Mouse (Mus musculus): ENCODE results near the gene Satb2.

The Satb2 gene

DNA sequence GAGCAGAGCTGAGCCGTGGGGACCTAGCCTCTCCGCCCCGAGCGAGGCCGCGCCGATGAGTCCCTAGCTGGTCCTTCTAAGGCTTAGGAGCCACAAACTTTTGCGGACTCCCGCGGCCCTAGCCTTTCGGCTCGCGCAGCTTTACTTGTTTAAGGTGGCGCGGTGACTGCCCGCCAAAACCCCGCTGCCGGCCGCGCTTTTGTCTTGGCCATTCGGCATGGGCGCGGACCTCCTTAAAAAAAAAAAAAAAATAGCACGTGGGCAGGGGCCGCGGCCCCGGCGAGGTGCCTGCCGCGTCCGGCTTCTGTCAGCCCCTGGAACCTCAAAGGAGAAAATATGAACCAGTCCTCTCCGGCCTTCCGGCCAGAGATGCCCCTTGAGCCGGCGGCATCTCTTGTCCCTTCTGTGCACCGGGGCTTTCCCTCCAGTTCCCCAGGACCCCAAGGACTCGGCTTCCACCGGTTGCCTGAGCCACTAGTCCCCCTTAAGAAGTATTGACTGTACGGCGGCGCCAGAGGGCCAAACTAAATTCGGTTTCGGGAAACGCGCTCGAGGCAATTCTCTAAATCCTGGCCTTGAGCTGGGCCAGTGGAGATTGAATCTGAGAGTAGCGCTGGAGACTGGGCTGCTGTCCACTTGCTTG lies 5.4 kb downstream of the Satb2 start:
- peak; percentile 98 for DNase-seq (ENCODE audit: low spot score)

DNA sequence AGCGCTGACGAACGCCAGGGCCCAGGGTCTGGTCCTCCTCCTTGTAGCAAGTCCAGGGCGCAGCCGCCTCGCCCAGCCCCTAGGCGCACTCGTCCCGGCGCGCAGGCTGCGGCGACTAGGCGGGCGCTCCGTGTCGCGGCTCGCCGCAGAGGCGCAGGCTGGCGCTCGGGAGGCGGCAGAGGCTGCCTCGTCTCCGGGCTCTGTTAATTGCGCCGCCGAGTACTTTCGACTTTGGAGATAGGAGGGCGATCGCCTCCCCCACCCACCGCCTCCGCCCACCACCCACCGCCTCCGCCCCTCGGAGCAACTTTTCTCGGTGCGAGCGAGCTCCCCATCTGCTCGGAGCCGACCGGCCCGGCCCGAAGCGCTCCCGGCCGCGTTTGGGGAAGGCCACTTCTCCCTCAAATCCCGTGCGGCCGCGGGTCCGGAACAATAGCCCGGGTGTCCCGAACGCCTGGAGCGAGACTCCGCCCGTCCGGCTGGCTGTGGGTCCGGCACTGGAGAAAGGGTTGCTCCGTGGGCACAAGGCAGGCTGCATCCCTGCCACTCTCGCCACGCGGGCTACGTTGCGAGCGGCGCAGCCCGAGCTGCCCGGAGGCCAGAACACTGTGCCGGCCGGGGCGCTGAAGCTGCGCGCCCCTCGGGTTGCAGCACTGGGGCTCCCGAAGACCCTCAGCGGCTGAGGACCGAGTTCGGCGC lies 6.0 kb downstream of the Satb2 start:
- DNase-seq (ENCODE audit: low spot score) = peak; percentile 75

DNA sequence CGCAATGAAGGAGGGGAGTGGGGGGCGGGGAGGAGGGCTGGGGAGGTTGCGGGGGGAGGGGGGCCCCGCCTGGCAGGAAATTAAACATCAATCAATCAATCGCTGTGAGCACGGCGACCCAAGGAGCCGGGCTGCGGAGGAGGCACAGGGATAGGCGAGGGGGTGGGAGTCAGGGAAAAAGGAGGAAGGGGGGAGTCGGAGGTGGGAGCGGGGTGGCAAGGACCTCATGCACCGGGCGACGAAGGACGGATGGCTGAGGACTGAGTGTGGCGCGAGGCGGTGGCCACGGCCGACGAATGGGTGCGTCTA lies 6.6 kb downstream of the Satb2 start:
- no peak for DNase-seq (ENCODE audit: low spot score)

DNA sequence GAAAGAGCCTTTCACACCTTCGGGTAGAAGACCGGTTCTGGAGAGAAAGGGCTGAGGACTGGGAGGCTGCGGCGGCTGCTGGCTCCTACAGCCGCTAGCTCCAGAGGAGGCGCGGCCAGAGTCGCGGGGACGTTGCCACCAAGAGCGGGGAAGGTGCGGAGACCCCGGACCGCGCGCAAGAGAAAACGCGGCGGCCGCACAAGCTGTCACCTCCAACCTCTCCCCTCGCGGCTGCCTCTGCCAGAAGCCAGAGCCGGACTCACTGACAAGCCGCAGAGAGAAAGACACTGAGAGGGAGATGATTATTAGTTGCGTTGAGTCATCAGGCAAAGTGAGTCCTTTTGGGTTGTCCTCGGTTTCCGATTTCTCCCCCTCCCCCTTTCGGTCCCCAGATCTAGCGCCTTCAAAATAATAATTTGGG lies 7.0 kb downstream of the Satb2 start:
- DNase-seq (ENCODE audit: low spot score) = peak; percentile 66

DNA sequence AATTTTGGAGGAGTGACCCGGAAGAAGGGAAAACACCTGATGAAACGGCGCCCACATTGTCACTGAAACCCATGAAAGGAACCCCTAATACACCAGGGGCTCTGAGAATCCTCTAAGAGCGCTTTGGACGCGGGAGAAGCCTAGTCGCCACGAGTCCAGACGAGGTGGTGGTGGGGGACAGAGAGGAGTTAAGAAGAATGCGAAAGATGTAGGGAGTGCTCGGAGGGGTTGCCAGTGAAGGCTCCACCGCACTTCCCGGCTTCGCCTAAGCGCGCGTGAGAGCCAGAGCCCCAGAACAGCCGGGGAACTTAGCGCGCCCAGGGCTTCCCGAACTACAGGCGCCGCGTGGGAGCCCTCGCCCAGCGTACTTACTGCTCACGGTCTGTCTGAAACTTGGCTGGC lies 7.7 kb downstream of the Satb2 start:
- DNase-seq (ENCODE audit: low spot score) = peak; percentile 59

DNA sequence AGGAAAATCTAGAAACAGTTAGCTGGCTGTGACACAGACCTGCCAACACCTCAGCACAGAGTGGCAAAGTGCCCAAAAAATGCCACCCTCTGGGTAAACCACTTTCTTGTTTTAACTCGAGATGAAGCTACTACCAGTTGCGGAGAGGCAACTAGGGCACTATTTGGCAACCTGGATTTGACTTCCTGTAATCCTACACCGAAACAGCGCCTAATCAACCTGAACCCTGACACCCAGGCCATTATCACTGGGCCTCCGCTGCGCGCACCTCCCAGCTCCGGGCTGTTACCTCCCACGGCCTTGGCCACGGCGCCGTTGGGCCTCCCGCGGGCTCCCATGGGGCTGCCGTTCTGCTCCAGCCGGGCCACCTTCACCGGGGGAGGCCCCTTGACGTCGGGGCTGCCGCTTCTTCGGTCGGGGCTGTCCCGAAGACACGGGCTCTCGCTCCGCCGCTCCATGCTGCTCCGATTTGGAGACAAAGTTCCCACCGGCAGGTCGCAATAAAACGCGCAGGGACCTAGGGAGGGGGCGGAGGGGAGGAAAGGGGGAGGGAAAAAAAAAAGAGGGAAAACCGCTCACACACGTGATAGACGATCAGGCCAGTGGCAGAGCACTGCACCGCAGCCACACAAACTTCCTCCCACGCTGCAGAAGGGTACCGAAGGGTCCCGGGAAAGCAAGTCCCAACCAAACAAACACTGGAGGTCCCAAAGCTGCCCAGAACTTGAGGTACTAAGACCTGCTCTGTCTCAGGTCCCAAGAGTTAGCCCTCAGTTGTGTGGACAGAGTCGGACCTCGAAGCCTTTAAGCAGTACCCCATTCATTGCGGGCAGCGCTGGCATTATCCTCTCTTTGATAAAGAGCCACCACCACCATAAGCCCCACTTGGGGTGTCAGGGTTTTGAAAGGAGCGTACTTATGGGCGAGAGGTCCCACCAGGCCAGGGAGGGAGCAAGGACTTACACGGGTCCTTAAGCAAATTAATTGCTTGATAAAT lies 8.8 kb downstream of the Satb2 start:
- peak; percentile 46 for DNase-seq (ENCODE audit: low spot score)

DNA sequence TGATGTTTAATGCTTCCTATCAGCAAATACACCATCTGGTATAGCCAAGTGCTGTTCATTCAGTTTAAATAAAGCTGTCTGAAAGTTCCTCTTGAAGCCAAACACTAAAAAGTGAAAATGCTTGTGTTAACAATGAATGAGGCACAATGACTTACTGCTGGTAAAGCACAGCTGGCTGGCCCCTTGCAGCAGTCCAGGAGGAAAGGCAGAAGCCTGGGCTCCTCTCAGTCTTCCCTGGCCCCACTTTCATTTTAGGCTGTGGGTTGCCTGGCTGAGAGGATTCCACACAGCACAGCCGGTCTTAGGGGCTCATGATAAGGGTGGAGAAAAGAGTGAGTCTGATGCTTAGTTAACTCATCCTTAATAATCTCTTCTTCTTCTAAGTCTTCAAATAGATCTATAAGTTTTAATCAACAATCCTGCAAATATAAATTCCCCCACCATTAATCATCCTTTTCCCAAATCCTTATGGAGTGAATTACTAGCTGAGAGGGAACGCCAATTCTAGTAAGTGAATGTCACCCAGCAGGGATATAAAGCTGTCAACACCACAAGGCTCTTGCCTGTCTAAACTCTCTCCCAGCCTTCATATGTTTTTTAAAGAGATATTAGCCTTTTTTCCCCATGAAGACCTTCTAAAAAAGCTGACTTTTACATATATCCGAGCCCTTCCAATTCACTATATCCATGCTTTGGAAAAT lies 12.4 kb downstream of the Satb2 start:
- peak; percentile 33 for DNase-seq (ENCODE audit: low spot score)

DNA sequence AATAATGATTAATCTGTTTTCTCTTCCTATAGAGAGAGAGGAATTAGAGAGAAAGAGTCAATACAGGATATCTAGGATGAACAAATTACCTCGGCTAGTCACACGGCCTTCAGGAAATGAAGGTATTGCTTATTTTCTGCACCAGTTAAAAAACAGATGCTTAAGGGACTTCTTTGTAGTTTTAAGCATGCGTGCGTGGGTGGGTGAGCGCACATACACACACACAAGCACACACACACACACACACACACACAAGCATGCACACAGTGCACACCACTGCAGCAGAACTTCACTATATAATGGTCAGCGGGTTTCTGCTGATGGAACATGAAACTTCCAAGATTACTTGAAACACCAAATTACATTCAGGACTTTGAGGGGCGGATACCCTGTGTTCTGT lies 14.0 kb downstream of the Satb2 start:
- no peak for DNase-seq (ENCODE audit: low spot score)

DNA sequence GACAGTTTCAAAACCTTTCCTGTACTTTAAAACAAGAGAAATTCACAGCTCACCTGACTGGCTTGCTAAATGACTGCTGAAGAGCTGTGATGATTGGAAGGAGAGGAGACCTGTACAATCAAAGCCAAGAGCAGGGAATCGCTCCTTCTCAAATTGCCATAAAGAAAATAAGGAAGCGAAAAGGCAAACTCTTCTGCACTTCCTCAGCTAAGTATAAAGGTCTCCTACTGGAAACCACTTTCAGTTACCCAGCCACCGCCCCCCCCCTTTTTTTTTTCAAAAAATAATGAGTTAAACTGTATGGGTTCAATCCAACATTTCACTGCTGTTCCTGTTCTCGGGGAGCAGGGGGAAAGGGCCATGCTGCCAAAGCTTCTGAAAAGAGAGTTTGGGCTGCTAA lies 15.2 kb downstream of the Satb2 start:
- no peak for DNase-seq (ENCODE audit: low spot score)

DNA sequence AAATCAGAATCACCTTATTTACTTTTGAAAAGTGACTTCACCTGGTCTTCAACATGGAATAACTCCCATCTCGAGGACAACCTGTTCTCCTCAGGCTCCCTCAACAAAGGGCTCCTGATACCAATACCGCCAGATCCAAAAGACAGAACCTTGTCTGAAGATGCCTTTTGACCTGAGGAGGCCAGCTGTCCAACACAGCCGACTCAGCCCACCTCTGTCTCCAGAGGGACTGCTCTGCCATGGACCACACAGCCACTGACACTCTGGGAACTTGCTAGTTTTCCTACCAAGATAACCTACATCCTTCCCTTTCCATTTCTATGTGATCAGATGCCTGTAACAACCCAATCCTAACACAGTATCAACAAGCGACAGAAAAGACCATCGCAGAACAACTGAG lies 19.5 kb downstream of the Satb2 start:
- no peak for DNase-seq (ENCODE audit: low spot score)

DNA sequence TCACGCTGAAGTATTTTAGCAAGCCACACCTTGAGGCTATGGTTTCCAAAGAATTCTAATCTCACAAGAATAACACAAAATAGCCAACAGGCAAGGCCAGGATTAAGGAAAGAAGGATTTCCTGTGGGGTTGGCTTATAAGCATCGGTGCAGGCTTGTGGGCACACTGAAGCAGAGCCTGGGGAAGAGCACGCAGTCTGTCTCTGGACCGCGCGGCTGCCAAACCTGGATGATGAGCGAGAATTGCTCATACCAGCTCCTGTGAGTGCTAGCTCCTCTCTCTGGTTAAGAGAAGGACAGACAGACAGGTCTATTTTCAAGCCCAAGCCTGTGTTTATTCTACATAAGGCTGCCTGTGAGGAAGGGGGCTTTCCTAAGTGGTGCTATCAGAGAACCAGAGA lies 20.5 kb downstream of the Satb2 start:
- DNase-seq (ENCODE audit: low spot score) = no peak

DNA sequence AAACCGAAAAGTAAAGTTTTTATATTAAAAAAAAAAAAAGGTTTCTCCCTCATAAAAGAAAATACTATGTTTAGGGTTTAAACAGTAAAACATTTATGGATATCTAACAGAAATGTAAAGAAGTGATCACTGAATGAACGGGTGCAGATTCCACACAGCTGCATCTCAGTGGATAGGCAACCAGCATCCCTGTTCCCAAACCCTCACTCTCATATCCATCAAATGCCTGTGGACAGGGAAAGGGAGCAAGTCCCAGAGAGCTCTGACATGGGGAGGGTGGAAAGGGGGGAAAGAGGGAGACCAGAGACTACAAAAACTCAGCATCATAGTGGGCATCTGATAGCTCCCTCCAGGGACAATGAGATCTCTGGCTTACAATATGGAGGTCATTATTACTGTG lies 21.6 kb downstream of the Satb2 start:
- DNase-seq (ENCODE audit: low spot score) = no peak

DNA sequence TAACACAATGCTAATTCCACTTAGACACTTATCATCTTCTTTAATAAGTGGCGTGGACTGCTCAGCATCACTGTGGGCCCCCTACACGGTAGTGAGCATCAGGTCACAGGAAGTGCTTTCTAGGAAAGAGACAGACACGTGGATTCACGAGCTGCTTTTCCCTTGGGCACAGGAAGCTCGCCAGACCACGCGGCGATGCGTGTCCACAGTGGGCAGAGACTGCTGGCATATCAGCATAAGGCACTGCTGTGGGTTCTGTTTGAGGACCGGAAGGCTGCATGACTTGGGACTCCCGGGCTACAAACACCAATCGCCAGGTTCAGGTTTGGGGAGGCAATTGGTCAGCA lies 22.7 kb downstream of the Satb2 start:
- DNase-seq (ENCODE audit: low spot score) = no peak

DNA sequence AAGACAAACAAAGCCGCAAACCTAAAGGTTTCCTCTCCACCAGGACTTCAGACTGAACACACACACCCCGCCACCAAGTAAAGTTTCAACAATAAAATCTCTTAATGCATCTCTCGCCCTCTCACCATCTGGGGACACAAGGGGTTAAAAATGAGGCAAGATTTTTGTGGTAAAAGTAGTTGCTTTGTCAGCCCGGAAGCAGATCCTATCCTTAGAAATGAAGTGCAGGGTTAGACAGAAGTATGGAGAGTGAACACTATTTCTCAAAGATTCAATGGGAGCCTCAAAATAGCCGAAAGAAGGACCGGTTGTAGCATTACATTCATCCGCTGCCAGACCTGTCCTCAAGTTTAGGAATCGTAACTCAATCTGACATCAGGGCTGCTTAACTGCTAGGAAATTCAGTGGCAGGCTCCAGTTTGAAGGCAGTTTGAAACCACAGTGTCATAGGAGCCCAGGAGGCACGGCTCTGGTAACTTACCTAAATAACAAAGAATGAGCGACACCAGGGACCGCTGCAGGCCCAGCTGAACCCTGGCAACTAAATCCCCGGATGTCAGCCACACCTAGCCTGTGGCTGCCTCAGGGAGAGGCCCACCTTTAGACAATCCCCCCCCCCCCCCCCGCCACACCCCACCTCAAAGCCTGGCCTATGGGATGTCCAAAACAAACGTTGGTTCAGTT lies 23.3 kb downstream of the Satb2 start:
- no peak for DNase-seq (ENCODE audit: low spot score)

DNA sequence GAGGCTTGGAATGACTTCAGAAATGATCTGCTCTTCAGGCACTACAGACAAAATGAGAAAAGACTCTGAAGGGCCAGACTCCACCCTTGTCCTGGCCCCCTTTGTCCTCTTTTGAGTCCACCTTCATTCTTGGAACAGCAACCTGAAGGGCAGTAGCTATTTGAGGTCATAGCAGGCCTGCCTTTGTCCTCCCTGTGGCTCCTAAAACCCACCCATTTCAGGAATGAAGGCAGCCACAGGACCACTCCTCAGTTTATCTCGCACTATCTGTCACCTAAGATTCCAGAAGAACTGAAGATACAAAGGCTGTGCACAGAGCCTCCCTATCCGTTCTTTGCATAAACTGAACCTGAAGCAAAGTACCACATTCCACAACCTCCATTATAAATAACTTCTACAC lies 24.9 kb downstream of the Satb2 start:
- DNase-seq (ENCODE audit: low spot score) = no peak

DNA sequence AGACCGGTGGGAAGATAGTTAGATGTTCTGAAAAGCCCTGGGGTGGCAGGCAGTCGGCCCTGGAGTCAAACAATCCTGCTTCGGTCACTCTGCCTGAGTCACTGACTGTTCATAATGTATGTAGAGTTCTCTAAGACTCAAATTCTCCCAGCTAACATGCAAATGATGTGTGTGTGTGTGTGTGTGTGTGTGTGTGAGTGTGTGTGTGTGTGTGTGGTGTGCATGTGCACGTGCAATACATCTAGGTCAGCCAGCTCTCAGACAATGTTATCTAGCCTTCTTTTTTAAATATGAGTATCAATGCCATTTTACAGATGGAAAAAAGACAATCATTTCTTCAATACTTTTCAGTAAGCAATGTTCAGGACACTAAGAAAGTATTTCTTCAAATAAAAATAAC lies 26.5 kb downstream of the Satb2 start:
- DNase-seq (ENCODE audit: low spot score) = no peak

DNA sequence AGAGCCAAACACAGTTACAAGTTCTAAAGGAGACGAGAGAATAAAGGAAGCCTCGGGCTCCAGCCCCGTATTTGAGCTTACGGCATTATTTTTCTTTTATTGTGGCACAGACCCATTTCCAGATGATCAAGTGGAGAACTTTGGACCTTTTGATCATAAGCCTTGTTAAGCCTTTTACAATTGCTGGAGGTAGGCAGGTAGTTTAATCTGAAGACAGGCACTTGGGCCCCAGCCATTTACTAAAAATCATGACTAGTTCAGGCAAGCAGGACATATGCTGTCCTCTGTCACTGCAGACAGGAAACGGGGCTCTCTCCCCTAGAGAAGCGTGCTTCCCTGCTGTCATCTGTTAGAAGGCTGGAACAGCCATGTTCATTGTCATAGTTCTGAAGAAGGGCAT lies 26.9 kb downstream of the Satb2 start:
- DNase-seq (ENCODE audit: low spot score) = no peak

DNA sequence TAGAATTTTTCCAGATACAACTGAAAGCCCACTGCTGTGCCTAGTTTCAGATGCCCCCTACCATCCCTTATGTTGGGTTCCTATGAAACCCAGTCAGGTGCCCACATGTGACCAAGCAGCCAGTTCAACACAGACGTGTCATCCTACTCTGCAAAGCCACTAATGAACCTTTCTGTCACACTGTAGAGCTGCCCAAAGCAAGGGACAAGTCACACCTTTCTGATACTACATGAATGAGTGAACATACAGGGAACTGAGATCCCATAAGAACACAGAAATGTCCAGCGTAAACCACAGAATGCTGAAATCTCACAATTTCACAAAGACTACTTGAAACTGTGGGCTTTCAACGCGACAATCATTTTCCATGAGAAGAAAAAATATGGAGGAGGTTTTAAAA lies 39.0 kb downstream of the Satb2 start:
- no peak for DNase-seq (ENCODE audit: low spot score)

DNA sequence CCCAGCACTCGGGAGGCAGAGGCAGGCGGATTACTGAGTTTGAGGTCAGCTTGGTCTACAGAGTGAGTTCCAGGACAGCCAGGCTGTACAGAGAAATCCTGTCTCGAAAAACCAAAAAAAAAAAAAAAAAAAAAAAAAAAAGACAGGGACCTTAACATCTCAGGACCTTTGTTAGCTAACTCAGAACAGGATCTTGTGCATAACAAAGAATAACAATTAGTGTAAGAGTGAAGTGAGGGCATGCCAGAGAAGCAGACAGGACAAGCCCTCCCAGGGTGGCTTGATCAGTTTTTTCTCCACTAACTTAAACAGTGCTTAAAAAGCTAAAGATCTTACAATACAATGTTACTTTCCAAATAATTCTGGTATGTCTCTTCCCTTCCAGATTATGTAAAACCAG lies 40.0 kb downstream of the Satb2 start:
- no peak for DNase-seq (ENCODE audit: low spot score)

DNA sequence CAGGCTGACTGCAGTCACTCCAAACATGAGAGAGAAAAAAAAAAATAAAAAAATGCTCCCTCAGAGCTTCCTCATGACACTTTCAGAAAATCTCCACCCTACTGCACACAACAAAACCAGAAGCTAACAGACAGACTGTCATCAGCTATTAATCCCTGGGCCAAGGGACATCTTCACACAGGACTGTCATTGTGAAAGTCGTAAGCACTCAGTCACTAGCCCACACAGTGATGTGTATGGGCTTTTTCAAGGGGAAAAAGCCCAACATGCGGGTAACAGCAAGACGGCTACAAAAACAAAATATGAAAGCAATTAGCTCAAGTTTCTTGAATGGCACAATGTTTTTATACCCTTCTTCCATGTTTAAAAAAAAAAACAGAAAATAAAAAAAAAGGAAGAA lies 41.9 kb downstream of the Satb2 start:
- DNase-seq (ENCODE audit: low spot score) = no peak

DNA sequence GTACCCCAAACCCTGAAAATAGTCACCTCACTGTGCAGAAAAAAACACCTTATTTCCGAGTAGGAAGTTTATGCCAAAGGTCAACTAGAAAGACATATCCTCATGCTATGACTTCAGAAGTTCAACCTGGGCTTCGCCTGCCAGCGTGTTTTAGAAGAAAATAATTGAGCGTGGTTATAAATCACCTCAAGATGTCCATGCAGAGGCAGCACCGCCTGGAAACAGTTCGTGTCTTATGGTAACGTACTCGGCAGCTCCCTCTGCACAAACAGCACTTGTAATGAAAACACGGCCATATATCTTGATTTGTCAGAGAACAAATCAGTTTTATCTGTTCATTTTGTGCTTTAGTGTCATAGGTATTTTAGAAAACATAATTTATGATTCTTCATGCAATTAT lies 44.6 kb downstream of the Satb2 start:
- DNase-seq (ENCODE audit: low spot score) = peak; percentile 46

DNA sequence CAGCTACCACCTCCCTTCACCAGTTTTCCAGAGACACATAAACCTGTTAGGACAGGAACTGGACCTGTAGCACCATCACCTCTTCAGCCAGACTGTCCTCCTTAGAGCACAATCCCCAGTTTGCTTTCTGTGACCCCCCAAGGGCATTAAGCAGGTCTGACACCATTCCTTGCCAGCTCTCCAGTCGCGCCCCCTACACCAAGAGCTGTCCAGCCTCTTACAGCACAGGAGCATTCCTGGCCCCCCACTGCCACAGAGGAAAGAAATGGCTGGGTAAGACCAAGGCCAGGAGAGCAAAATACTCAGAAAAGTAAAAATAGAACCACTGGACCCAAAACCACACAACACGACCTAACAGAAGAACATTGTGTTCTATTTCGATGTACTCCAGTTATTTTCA lies 48.4 kb downstream of the Satb2 start:
- DNase-seq (ENCODE audit: low spot score) = no peak

Data from embryo, embryonic 10.5 days (tissue).